Mouse (Mus musculus): ENCODE results near the gene Ctdsp2.

- TF ChIP-seq POLR2A (IDR thresholded peaks at IDR 0.05; ENCODE audit: low read depth, low read length) = no peak
- no peak for TF ChIP-seq CTCF (conservative IDR thresholded peaks at IDR 0.05 in 1 of 2, IDR thresholded peaks at IDR 0.05 in 1 of 2; ENCODE audit: low read depth in 2 of 2, low read length in 2 of 2)
- TF ChIP-seq NRF1 (IDR thresholded peaks at IDR 0.05; ENCODE audit: low read depth, low read length) = no peak
- TF ChIP-seq CHD1 (IDR thresholded peaks at IDR 0.05; ENCODE audit: low read depth, low read length) = no peak
- no peak for TF ChIP-seq POLR2AphosphoS2 (IDR thresholded peaks at IDR 0.05; ENCODE audit: low read depth, low read length)
- TF ChIP-seq SMC3 (IDR thresholded peaks at IDR 0.05; ENCODE audit: low read depth, low read length) = no peak
- no peak for TF ChIP-seq MXI1 (IDR thresholded peaks at IDR 0.05; ENCODE audit: low read depth, low read length)
- TF ChIP-seq CHD2 (IDR thresholded peaks at IDR 0.05; ENCODE audit: low read length) = no peak
- TF ChIP-seq SIN3A (IDR thresholded peaks at IDR 0.05; ENCODE audit: low read length) = no peak
- no peak for TF ChIP-seq TCF12 (IDR thresholded peaks at IDR 0.05; ENCODE audit: low read depth, low read length)
- TF ChIP-seq EP300 (IDR thresholded peaks at IDR 0.05; ENCODE audit: low read length) = no peak
These were observed 19.0 kb downstream of the Ctdsp2 start for GRCm38 (mm10) chr10:126997340-126998113.
